Mouse (Mus musculus) embryo, embryonic 10 days (tissue): Measurements from ENCODE around the gene Rab30.
"Not testable (repeated sequence)": the region's sequence is repeated elsewhere in the genome, so short reads cannot be mapped to it uniquely, and the experiment has no call there.

ENCODE experiments used
- DNase-seq: peaks from one replicate; pipeline ENCODE4 v3.0.0-alpha.2; 2015; ENCODE audit warnings: low spot score

Rab30 gene

GRCm38 (mm10) chr7:92750395-92750794, 9.0 kb downstream of the Rab30 start:
- no peak for DNase-seq

DNA sequence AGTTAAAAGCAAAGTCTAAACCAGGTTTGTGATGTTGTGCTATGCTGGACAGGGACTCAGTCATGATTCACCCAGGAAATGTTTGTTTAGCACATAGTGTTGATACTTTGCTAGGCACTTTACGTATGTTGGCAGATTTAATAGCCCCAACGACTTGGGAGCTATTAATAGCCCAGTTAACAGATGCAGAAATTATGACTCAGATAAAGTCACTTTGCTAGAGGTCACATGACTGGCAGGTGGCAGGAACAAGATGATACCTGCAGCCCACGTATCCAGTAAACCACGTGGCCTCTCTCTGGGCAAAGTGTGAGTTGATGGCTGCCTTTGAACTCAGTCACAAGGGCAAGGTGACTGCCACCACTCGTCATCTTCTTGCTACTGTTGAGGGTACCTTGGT, 16.7 kb downstream of the Rab30 start:
- DNase-seq, result no peak

- DNase-seq, result no peak
Observed at GRCm38 (mm10) chr7:92760651-92761050, 19.2 kb downstream of the Rab30 start.

DNA sequence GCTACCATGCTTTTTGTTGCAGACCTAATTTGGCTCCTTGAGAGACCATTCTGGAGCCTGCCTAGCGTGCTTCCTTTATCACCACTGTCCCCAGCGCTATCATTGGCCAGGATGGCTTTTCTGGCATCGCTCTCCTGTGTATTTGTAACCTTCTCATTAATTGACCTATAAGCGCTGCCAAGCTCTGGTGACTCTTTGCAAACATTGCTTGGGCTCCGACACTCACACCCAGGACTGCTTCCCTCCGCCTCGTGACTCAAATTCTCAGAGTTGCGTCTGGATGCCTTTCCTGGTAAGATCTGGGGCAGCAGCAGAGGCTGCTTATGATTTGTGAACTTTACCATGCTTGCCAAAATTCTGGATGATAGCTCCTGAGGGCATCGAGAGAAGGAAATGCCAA, 19.8 kb downstream of the Rab30 start:
- no peak for DNase-seq

GRCm38 (mm10) chr7:92765426-92765825, 24.0 kb downstream of the Rab30 start:
- DNase-seq, result no peak

DNA sequence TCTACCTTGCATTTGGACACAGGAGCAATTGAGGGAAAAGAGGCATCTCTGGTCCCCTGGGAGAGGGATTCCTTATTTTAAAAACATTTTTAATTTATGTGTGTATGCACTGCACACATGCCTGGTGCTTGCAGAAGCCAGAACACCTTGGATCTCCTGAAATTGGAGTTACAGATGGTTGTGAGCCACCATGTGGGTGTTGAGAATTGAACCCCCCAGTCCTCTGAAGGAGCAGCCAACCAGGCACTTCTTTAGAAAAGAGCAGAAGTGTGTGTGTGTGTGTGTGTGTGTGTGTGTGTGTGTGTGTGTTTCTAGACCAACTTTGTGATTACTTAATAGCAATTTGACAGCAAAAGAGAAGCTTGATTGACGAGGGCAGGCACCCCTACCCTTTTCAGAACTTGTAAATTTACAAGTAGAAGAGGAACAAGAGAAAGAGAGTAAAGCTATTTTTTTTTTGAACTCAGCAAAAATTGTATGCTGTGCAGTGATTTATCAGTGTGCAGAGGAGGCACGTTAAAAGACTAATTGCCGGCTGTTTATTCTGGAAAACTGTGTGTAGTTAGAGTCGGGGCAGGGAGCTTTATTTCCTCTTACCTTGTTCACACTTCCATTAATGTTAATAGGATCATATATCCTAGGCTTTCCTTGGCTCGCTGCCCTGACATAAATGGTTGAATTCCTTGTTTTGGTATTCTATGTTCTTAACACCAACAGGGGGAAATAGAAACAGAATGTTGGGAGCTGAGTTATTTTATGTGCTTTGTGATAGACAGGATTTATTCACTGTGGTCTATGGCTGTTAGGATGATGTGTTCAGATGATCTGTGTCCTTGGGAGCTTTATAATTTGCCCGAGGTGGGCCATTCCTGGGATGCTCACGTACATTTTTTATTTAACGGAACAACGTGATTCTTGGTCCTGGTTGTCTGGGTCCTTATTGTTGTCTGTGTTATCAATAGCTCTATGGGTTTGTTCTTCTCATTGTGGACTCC, 25.0 kb downstream of the Rab30 start:
- DNase-seq, result no peak

- DNase-seq, result not testable (repeated sequence)
Observed at GRCm38 (mm10) chr7:92768116-92768515, 26.7 kb downstream of the Rab30 start.

- no peak for DNase-seq
Observed at GRCm38 (mm10) chr7:92768859-92769258, 27.5 kb downstream of the Rab30 start.

GRCm38 (mm10) chr7:92773006-92773405, 31.6 kb downstream of the Rab30 start:
- no peak for DNase-seq

DNA sequence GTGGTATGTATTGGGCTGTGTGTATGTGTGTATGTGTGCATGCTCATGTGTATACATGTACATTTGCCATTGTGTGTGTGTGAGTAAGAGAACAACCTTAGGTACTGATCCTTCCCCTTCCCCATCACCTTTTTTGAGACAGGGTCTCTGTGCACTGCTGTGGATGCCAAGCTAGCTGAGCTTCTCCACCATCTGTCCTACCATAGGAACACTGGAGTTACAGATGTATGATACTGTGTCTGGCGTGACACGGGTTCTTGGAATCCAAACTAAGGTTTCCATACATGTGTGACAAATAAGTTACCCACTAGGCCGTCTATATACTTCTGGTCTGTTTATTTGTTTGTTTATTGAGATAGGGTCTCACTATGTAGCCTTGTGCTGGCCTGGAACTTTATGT, 32.2 kb downstream of the Rab30 start:
- DNase-seq, result no peak

GRCm38 (mm10) chr7:92774741-92775140, 33.3 kb downstream of the Rab30 start:
- DNase-seq, result no peak

DNA sequence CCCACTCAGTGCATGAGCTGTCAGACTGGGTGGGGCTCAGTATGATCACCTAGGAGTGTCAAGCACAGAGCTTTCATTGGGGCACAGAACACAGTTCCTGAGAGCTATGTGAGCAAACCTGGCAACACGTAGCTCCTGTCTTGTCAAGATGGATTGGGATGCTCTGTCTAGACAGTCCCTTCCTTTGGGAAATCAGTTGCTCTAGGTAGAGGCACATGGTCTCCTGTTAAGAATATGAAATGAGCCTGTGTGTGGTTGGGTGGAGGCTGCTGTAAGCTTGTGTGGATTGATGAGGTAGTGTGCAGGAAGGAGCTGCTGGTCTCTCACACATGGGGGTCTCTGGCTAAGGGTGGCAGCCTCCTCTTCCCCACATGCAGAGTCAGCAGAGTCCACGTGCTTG, 34.3 kb downstream of the Rab30 start:
- no peak for DNase-seq

DNA sequence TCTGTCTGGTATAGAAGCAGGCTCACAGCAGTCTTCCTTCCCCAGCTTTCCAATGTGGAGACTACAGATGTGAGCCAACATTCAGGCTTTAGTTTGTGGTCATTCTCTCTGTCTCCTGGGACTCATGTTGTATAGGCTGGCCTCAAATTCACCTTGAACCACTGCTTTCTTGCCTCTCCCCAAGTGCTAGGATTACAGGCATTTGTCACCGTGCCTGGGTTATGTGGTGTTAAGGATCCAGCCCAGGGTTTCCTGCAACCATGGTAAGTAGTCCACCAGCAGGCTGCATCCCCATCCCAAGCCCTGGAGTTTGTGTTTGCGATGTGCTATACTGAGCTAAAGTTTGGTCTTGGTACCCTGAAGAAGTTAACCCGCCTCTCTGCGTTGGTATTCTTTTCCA, 35.2 kb downstream of the Rab30 start:
- peak; percentile 23 for DNase-seq

DNA sequence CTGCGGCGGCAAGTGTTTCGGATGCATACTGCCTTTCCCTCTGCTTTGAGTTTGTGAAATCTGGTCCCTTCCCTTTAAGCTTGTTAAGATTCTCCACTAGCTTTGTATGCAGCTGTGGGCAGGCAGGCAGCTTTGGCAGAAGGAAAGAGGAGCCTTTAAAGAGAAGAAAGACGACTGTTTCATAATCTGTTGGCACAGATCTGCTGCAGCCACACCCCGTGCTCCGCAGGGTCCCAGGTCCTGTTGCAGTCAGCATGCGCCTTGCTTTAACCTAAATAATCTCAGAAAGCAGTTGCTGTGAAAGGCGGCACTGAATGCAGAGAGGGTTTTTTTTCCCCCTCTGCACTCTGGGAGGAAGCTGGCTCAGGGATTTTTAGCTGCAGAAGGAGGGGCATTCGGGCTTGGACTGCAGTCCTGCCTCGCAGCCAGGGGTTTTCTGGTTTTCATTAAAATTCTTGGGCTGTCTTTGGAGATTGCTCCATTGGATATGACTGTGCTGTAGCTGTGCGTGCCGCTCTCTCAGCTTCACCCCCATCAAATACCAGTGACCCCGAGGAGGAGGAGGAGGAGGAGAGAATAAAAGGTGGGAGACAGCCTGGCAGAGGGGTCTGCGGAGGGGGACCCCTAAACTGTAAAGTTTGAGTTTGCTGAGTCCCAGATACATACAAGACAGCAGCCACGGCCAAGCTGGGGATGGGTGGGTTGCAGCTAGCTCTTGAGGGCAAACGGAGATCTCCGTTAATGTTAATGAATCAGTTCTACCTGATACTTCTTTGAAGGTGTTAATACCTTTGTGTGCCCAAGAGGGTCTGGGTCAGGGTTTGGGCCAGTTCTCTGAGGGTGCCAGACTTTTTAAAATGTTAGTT, 35.9 kb downstream of the Rab30 start:
- peak; percentile 72 for DNase-seq

DNA sequence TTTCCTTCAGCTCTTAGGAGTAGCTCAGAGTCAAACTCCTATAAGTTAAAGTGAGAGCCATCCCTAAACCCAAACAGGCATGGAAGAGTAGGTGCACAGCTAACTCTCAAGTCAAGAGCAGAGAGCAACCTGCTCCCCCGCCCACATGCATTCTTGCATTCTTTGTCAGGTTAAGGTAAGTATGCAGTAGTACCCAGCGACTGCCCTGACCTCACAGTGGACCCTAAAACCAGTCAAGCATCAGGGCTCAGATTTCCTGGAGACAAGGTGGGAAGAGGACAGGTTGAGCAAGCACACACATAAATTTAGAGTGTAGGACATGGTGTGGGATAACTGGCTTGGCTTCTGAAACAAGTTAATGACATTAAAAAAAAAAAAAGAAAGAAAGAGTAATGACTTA, 37.7 kb downstream of the Rab30 start:
- no peak for DNase-seq

DNA sequence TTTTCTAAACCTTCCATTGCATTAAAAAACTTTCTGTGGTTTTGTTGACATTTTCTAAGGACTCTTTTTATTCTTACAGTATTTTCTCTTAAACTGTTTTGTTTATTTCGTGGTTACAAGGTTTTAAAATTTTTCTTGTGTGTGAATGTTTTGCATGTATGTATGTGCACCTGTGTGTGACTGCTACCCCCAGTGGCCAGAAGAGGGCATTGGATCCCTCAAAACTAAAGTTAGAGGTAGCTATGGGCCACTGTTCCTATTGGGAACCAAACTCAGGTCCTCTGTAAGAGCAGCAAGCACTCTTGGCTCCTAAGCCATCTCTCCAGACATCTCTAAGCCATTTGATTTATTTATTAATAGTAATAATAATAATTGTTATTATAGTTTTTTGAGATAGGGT, 40.0 kb downstream of the Rab30 start:
- DNase-seq, result no peak

DNA sequence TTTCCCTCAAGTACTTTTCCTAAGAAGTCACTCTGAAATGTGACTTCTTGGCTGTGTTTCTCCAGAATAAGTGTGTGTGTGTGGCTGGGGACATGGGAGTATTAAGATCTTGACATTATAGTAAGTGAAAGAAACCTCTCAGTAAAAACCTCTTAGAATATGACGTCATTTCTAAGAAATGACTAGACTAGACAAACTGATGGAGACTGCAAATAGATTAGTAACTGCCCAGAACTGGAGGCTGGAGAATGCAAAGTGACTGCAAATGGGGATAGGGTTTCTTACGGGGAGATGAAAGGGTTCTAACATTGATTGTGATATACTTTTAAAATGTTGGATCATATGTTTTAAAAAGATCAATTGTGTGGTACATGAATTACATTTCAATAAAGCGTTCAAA, 40.5 kb downstream of the Rab30 start:
- no peak for DNase-seq

- no peak for DNase-seq
Observed at GRCm38 (mm10) chr7:92782511-92782910, 41.1 kb downstream of the Rab30 start.

- no peak for DNase-seq
Observed at GRCm38 (mm10) chr7:92783166-92783806, 41.9 kb downstream of the Rab30 start.

- no peak for DNase-seq
Observed at GRCm38 (mm10) chr7:92783914-92784313, 42.5 kb downstream of the Rab30 start.

GRCm38 (mm10) chr7:92795749-92796148, 54.3 kb downstream of the Rab30 start:
- DNase-seq, result no peak

GRCm38 (mm10) chr7:92796813-92797212, 55.4 kb downstream of the Rab30 start:
- no peak for DNase-seq
